Mouse (Mus musculus) ES-Bruce4 (cell line): ENCODE measurements around the gene Lrrc1. TPM values are rescaled to one million over a fixed set of nuclear protein-coding genes. Genes with fewer than 3 reads are reported as not detected.
A peak's percentile ranks its signal among the peaks of the same experiment; 100 is the strongest.

Experiments used
- H3K27ac ChIP-seq: 2 replicates; pipeline ENCODE4 v1.5.1; 2012; ENCODE audit warnings: low read length, inconsistent platforms; ENCODE audit not compliant: insufficient read depth
- H3K27me3 ChIP-seq: 2 replicates; pipeline ENCODE4 v1.6.1; 2012; ENCODE audit warnings: mild to moderate bottlenecking, low read length, inconsistent platforms; ENCODE audit not compliant: control insufficient read depth, poor library complexity, insufficient read depth, severe bottlenecking
- H3K36me3 ChIP-seq: 2 replicates; pipeline ENCODE4 v1.6.1; 2012; ENCODE audit warnings: inconsistent platforms, mild to moderate bottlenecking, low read length, moderate library complexity; ENCODE audit not compliant: control insufficient read depth, poor library complexity, insufficient read depth, severe bottlenecking
- H3K4me1 ChIP-seq: one replicate; pipeline ENCODE4 v1.8.1; 2011; ENCODE audit warnings: low read length; ENCODE audit not compliant: control insufficient read depth, insufficient read depth
- H3K4me3 ChIP-seq: 2 replicates; pipeline ENCODE4 v1.5.1; 2011; ENCODE audit warnings: low read depth, mild to moderate bottlenecking, low read length
- H3K9ac ChIP-seq: 2 replicates; pipeline ENCODE4 v1.6.1; 2012; ENCODE audit warnings: low read depth, mild to moderate bottlenecking, inconsistent platforms; ENCODE audit not compliant: poor library complexity, severe bottlenecking
- H3K9me3 ChIP-seq: replicated peaks from 2 replicates; pipeline ENCODE4 v1.6.1; 2012; ENCODE audit warnings: mild to moderate bottlenecking, low read length, inconsistent platforms; ENCODE audit not compliant: control insufficient read depth, poor library complexity, insufficient read depth, severe bottlenecking
- CTCF ChIP-seq: IDR thresholded peaks from one replicate; pipeline ENCODE4 v1.8.1; 2011; ENCODE audit warnings: low read depth, low read length
- EP300 ChIP-seq: IDR thresholded peaks from 2 replicates; pipeline ENCODE4 v1.6.1; 2011; ENCODE audit warnings: low read depth, low read length; ENCODE audit not compliant: insufficient read depth
- POLR2A ChIP-seq: IDR thresholded peaks from one replicate; pipeline ENCODE4 v1.8.1; 2011; ENCODE audit warnings: low read length; ENCODE audit not compliant: insufficient read depth
- polyA plus RNA-seq: library from polyadenylated mRNA; stranded (reverse); fragments of >200 nt; gene quantifications from 2 replicates; pipeline ENCODE4 v1.2.4, GENCODE M21; 2011; ENCODE audit warnings: low read depth; ENCODE audit not compliant: missing spikeins, insufficient read depth, insufficient read length

The Lrrc1 gene
- polyA plus RNA-seq, 1 experiment: 20.9 TPM

DNA sequence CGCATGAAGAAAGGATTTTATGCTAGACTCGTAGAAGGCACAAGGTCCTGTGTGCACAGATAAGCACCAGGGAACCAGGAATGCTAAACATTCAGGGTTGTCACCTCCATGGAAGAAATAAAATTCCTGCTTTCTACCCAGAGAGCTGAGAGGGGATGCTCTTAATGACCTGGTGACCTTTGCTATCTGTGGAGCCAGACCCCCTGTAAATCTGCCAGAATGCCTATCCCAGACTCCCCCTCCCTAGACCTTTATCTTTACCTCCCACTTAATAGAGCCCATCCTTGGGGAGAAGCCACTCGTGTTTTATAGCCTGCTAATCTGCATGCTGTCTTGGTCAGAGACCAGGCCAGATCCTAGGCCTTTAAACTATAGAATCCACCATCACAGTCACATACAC lies 162.2 kb downstream of the Lrrc1 start:
- Histone ChIP-seq H3K4me1 (no peaks in the 10 kb centered on the region), H3K9ac (no peak overlapping the region), H3K9me3 (no peaks in the 10 kb centered on the region), H3K27ac (no peak overlapping the region), H3K4me3 (no peak overlapping the region), H3K36me3 (no peaks in the 10 kb centered on the region), H3K27me3 (no peaks in the 10 kb centered on the region)
- TF ChIP-seq CTCF: no peak
- TF ChIP-seq EP300: no peak
- no peak for TF ChIP-seq POLR2A

DNA sequence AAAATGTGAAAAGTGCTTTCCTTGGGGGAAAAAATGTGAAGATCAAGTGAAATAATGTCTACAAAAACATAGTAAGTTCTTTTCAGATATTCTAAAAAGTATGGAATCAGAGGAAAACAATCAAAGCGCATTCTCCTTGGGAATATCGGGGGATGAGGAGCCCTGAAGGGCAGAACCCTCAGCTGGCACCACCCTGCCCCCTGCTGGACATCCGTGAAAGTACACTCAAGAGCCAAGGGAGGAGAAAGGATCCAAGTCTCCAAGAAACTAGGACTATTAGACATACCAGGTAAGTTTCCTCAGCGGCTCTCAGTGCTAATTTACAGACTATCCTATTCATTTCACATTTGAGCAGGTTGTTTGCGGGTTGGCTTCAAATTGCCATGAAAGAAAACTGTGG lies 163.1 kb downstream of the Lrrc1 start:
- no peaks in the 10 kb centered on the region for H3K36me3 ChIP-seq
- TF ChIP-seq CTCF: peak; percentile 85
- TF ChIP-seq EP300: no peak
- H3K9me3 ChIP-seq: no peaks in the 10 kb centered on the region
- H3K9ac ChIP-seq: no peak overlapping the region
- H3K27me3 ChIP-seq: no peaks in the 10 kb centered on the region
- H3K4me1 ChIP-seq: no peaks in the 10 kb centered on the region
- H3K4me3 ChIP-seq: no peak overlapping the region
- no peak overlapping the region for H3K27ac ChIP-seq

Other genes with a start within 250 kb of the Lrrc1 start
- gene Mlip, start 191.9 kb downstream of the Lrrc1 start, polyA plus RNA-seq: not detected in 2 replicates
- 0.11 and 0.15 TPM in 2 replicates for gene Klhl31, start 91.6 kb upstream of the Lrrc1 start, polyA plus RNA-seq
- 50.5 and 53.1 TPM in 2 replicates for gene Gclc, start 209.7 kb upstream of the Lrrc1 start, polyA plus RNA-seq